In genomic region chr4:123454871-123455640, GRCm38 (mm10) we compare ENCODE assay signal across 15 mouse cellular contexts.
A peak's percentile ranks its signal among the peaks of the same experiment; 100 is the strongest.
DNase-seq lines count a peak whose midpoint lies in the region; ATAC-seq and TF ChIP-seq lines count a peak whose summit lies in the region.
"Had no signal": no experiment of that assay in that cellular context is flagged by ENCODE, and none has a peak within 500 bp of the region (broad histone marks: within the 10 kb centered on the region; RNA-seq: fewer than 3 reads in every experiment).

No protein-coding gene starts in this region.

- no peak overlapping the region for H3K27ac ChIP-seq in limb, embryonic 12.5 days
- H3K27ac ChIP-seq in limb, embryonic 10.5 days: no peak overlapping the region
- H3K27ac ChIP-seq in heart, embryonic 13.5 days (replicated peaks): peak overlapping the region; percentile 83
- H3K27ac ChIP-seq in kidney, adult 2 months (ENCODE audit: insufficient read depth, low read depth, low read length): peak overlapping the region; percentile 16; the same call in 1 of the 2 replicates
- H3K27ac ChIP-seq: macrophage; midbrain, embryonic 15.5 days had no signal

- H3K36me3 ChIP-seq in limb, embryonic 12.5 days: peaks cover 83% of the 10 kb centered on the region
- peaks cover 90% of the 10 kb centered on the region for H3K36me3 ChIP-seq in limb, embryonic 10.5 days
- peaks cover 84% of the 10 kb centered on the region for H3K36me3 ChIP-seq in heart, embryonic 13.5 days
- peaks cover 23% of the 10 kb centered on the region for H3K36me3 ChIP-seq in kidney, adult 2 months (ENCODE audit: control insufficient read depth, insufficient read depth, low read length)

- H3K4me2 ChIP-seq in limb, embryonic 12.5 days: no peak overlapping the region
- H3K4me2 ChIP-seq in heart, embryonic 13.5 days: 0 out of 2 replicates have a peak overlapping the region, but pooled peaks have one; percentile 7
- H3K4me2 ChIP-seq: midbrain, embryonic 15.5 days had no signal

- no peak for DNase-seq in limb, embryonic 10.5 days (ENCODE audit: low spot score)
- peak; percentile 63 for DNase-seq in kidney, adult 2 months
- peak; percentile 21 to 31 for DNase-seq in kidney, postnatal 4 days
- DNase-seq in c-Kit-positive CD71-positive TER-119-positive erythroid progenitor cells, embryonic 14.5 days (ENCODE audit: low spot score): no peak
- no peak for DNase-seq in cerebellum, adult 11 months
- DNase-seq in lung, postnatal 14 days: no peak
- DNase-seq: cerebellum, adult 9-11 months; embryo, embryonic 11 days; left cerebral cortex, postnatal 4 days had no signal

- no peaks in the 10 kb centered on the region for H3K4me1 ChIP-seq in limb, embryonic 12.5 days (replicated peaks)
- H3K4me1 ChIP-seq in limb, embryonic 10.5 days: no peaks in the 10 kb centered on the region
- peaks cover 62% of the 10 kb centered on the region for H3K4me1 ChIP-seq in heart, embryonic 13.5 days
- peaks cover 9% of the 10 kb centered on the region; the same call in 1 of the 2 replicates for H3K4me1 ChIP-seq in kidney, adult 2 months (ENCODE audit: control insufficient read depth, insufficient read depth, low read length)
- H3K4me1 ChIP-seq: midbrain, embryonic 15.5 days had no signal

- no peaks in the 10 kb centered on the region for H3K27me3 ChIP-seq in limb, embryonic 12.5 days
- H3K27me3 ChIP-seq in limb, embryonic 10.5 days (ENCODE audit: low read depth, poor library complexity, severe bottlenecking): no peaks in the 10 kb centered on the region
- H3K27me3 ChIP-seq in heart, embryonic 13.5 days (replicated peaks): no peaks in the 10 kb centered on the region
- H3K27me3 ChIP-seq in kidney, adult 2 months (replicated peaks; ENCODE audit: control insufficient read depth, insufficient read depth, low read length): no peaks in the 10 kb centered on the region
- H3K27me3 ChIP-seq: midbrain, embryonic 15.5 days had no signal

- TF ChIP-seq CTCF in kidney, adult 2 months (conservative IDR thresholded peaks at IDR 0.05; ENCODE audit: insufficient read depth, insufficient read length, low read depth, low read length): no peak

- no peak for ATAC-seq in limb, embryonic 12.5 days (ENCODE audit: insufficient number of reproducible peaks, insufficient read depth, low FRiP score, low TSS enrichment, low read depth)
- ATAC-seq in heart, embryonic 13.5 days (ENCODE audit: extremely low read depth, insufficient number of reproducible peaks, low FRiP score, low TSS enrichment): peak; percentile 68; the same call in 1 of the 2 replicates
- ATAC-seq: forebrain, embryonic 14.5 days; inflammation-experienced regulatory T-cells, adult 6 months; midbrain, embryonic 15.5 days had no signal

- 80% methylated on average over 7 of the region's 7 CpGs for WGBS in limb, embryonic 12.5 days
- WGBS in limb, embryonic 10.5 days: 79% methylated on average over 7 of the region's 7 CpGs
- WGBS in heart, embryonic 13.5 days: 40% methylated on average over 7 of the region's 7 CpGs
- WGBS in kidney, adult 2 months: 42% methylated on average over 7 of the region's 7 CpGs

- no peak overlapping the region for H3K4me3 ChIP-seq in limb, embryonic 12.5 days (replicated peaks)
- no peak overlapping the region for H3K4me3 ChIP-seq in limb, embryonic 10.5 days
- no peak overlapping the region for H3K4me3 ChIP-seq in heart, embryonic 13.5 days
- H3K4me3 ChIP-seq in kidney, adult 2 months (ENCODE audit: insufficient read depth, low read depth, low read length): no peak overlapping the region
- H3K4me3 ChIP-seq: midbrain, embryonic 15.5 days had no signal

- H3K9ac ChIP-seq in limb, embryonic 12.5 days (replicated peaks): peak overlapping the region; percentile 23; the same call in 1 of the 2 replicates
- H3K9ac ChIP-seq in heart, embryonic 13.5 days: no peak overlapping the region
- H3K9ac ChIP-seq: midbrain, embryonic 15.5 days had no signal

- no peaks in the 10 kb centered on the region for H3K9me3 ChIP-seq in limb, embryonic 12.5 days
- H3K9me3 ChIP-seq in limb, embryonic 10.5 days (replicated peaks): no peaks in the 10 kb centered on the region
- no peaks in the 10 kb centered on the region for H3K9me3 ChIP-seq in heart, embryonic 13.5 days
- H3K9me3 ChIP-seq: midbrain, embryonic 15.5 days had no signal

- TF ChIP-seq POLR2A in kidney, adult 2 months (IDR thresholded peaks at IDR 0.05; ENCODE audit: low read depth, low read length): no peak

Comparison
In these comparisons a context has a peak if more than half of its experiments do, and no peak if none do; other contexts are left out.
1. H3K27ac ChIP-seq: peak in heart, embryonic 13.5 days (single experiment) and kidney, adult 2 months (single experiment); none in limb, embryonic 12.5 days (single experiment) and limb, embryonic 10.5 days (single experiment).
2. DNase-seq: peak in kidney, adult 2 months (single experiment) and kidney, postnatal 4 days (2 of 2); none in limb, embryonic 10.5 days (single experiment), c-Kit-positive CD71-positive TER-119-positive erythroid progenitor cells, embryonic 14.5 days (single experiment), cerebellum, adult 11 months (single experiment) and lung, postnatal 14 days (single experiment).